Mouse (Mus musculus): Measurements from ENCODE around the gene Zfp873.
"Not testable (repeated sequence)": the region's sequence is repeated elsewhere in the genome, so short reads cannot be mapped to it uniquely, and the experiment has no call there.

Gene Zfp873

GRCm38 (mm10) chr10:82047597-82048459 lies at the start of gene Zfp873:
Zfp873 (plus strand) TSS chr10:82048123.
- DNase-seq (ENCODE audit: low read depth), result peak; percentile 84

- not testable (repeated sequence) for DNase-seq (ENCODE audit: low read depth)
Observed at GRCm38 (mm10) chr10:82003209-82003608, 44.7 kb upstream of the Zfp873 start.

- peak; percentile 13 for DNase-seq (ENCODE audit: low read depth)
Observed at GRCm38 (mm10) chr10:82004822-82005221, 43.1 kb upstream of the Zfp873 start.

- no peak for DNase-seq (ENCODE audit: low read depth)
Observed at GRCm38 (mm10) chr10:82042191-82042590, 5.7 kb upstream of the Zfp873 start.

DNA sequence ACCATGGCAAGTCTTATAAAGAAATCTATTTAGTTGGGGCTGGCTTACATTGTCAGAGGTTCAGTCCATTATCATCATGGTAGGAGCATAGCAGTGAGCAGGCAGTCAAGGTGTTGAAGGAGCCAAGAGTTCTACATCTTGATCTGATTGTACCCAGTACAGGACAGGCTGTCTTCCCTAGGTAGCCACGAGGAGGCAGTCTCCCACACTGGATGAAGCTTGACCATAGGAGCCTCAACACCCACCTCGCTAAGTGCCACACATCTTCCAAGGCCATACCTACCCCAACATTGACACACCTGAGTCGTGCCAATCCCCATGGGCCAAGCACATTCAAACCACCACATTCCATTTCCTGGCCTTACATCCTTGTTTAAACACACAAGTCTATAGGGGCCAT lies 1.3 kb upstream of the Zfp873 start:
- DNase-seq (ENCODE audit: low read depth), result no peak

- DNase-seq (ENCODE audit: low read depth), result not testable (repeated sequence)
Observed at GRCm38 (mm10) chr10:82048460-82048804, 509 bp downstream of the Zfp873 start.

DNA sequence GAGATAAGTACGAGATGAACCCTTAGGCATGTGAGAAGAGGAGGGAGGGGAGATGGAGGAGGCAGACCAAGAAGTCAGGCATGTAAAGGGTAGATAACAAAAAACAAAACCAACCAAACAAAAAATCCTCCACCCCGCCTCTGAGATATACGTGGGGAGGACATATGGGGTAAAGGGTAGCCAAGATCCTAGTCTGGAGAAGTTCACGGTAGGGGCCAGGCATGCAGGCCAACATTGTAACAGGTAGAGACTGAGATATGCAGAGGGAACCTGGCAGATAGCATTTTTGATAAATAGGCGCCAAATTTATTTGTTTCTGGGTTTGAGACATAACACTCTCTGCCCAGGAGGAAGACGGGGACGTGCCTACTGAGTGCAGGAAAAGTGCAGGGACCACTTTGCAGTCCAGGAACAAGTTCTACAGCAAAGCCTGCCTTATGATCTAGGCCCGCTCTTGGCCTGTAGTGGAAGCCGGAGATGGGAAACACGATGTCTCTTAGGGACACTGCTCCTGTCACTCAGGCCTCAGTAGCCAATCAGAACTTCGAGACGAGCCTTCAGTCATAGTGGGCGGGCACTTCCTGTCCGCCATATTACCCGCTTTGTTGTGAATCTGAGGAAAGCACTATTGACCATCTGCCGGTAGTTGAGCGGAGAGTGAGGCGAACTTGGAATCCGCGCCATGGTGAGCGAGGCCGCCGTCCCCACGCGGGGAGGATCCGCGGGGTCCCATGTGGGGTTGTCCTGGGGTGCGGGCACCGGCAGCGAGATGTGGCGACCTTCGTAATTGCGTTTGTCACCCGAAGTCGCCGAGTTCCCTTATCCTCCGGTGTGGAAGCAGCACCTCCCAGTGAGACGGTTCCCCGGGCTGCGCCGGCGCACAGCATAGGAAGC lies 35.1 kb downstream of the Zfp873 start, which contains the start of gene BC024063:
BC024063 (plus strand) TSS at position 626 of the 894 bp plus-strand sequence.
- peak; percentile 51 for DNase-seq (ENCODE audit: low read depth)

DNA sequence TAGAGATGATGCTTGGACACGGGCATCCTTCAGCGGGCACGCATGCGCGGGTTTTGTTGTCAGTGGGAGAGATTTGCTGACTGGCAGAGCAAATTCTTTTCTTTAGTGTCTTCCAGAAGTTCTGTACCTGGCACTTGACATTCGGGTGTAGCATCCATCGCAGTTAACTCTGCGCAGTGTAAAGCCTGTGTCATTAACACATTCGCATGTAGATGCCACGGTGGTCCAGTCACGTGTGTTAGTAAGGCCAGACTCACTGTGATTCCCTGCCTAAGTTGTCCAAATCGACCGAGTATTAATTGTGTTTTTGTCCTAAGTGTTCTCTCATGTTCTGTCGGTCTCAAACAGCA lies 35.7 kb downstream of the Zfp873 start:
- not testable (repeated sequence) for DNase-seq (ENCODE audit: low read depth)

Data from c-Kit-positive CD71-positive TER-119-negative erythroid progenitor cells, embryonic 14.5 days (primary cell).